Mouse (Mus musculus) forebrain, embryonic 11.5 days (tissue): ENCODE measurements at regions not wholly inside any gene's neighbourhood (a gene's known extent, or its start where the extent isn't known, plus 50 kb on each side); places are given as distances from the start of the nearest gene placed in this dataset.

Source experiments
- ATAC-seq: fragments of 200-750 bp; cut with Nextera tagmentation; replicated peaks from 2 replicates; pipeline ENCODE4 v1.8.0; 2017; ENCODE audit warnings: moderate TSS enrichment; ENCODE audit not compliant: low FRiP score
- DNase-seq: peaks from one replicate; pipeline ENCODE4 v3.0.0-alpha.2; 2017; ENCODE audit warnings: low spot score
- H3K27ac ChIP-seq: fragments of 300-500 bp; sonication (generic); 2 replicates; pipeline ENCODE4 v1.5.1; 2014; ENCODE audit warnings: low read depth, low read length
- H3K27me3 ChIP-seq: fragments of 300-500 bp; sonication (generic); 2 replicates; pipeline ENCODE4 v1.6.1; 2014; ENCODE audit warnings: mild to moderate bottlenecking, low read length, mixed read lengths; ENCODE audit not compliant: control insufficient read depth, insufficient read depth
- H3K36me3 ChIP-seq: fragments of 300-500 bp; sonication (generic); 2 replicates; pipeline ENCODE4 v1.6.1; 2014; ENCODE audit warnings: mild to moderate bottlenecking, low read length, moderate library complexity, mixed read lengths; ENCODE audit not compliant: control insufficient read depth, insufficient read depth
- H3K4me1 ChIP-seq: fragments of 300-500 bp; sonication (generic); replicated peaks from 2 replicates; pipeline ENCODE4 v1.6.1; 2014; ENCODE audit warnings: low read length, mixed read lengths; ENCODE audit not compliant: control insufficient read depth, insufficient read depth
- H3K4me2 ChIP-seq: fragments of 300-500 bp; sonication (generic); 2 replicates; pipeline ENCODE4 v1.6.1; 2014; ENCODE audit warnings: low read depth, mild to moderate bottlenecking, low read length, moderate library complexity, mixed read lengths; ENCODE audit not compliant: severe bottlenecking
- H3K4me3 ChIP-seq: fragments of 300-500 bp; sonication (generic); 2 replicates; pipeline ENCODE4 v1.5.1; 2014; ENCODE audit warnings: low read depth, low read length
- H3K9ac ChIP-seq: fragments of 300-500 bp; sonication (generic); 2 replicates; pipeline ENCODE4 v1.6.1; 2014; ENCODE audit warnings: low read length
- H3K9me3 ChIP-seq: fragments of 300-500 bp; sonication (generic); 2 replicates; pipeline ENCODE4 v1.6.1; 2016; ENCODE audit warnings: low read length, mixed read lengths; ENCODE audit not compliant: control insufficient read depth
- WGBS: fragments of 180-500 bp; shearing (Covaris S2); extraction: QIAGEN DNeasy Blood & Tissue Kit; methylation state at CpG from one replicate; pipeline ENCODE4 v1.1.7; 2014; 5-methylcytosine and 5-hydroxymethylcytosine counted together

- H3K27ac ChIP-seq, result no peak overlapping the region
- ATAC-seq (no peak), DNase-seq (no peak)
- no peak overlapping the region for H3K9ac ChIP-seq
- 95% methylated on average over 2 of the region's 2 CpGs for WGBS
- no peaks in the 10 kb centered on the region for H3K4me1 ChIP-seq
- no peaks in the 10 kb centered on the region for H3K9me3 ChIP-seq
- no peaks in the 10 kb centered on the region for H3K36me3 ChIP-seq
- no peak overlapping the region for H3K4me2 ChIP-seq
- no peak overlapping the region for H3K4me3 ChIP-seq
- no peaks in the 10 kb centered on the region for H3K27me3 ChIP-seq
These were observed 184.2 kb downstream of the Slitrk6 start for GRCm38 (mm10) chr14:110570717-110571116.

DNA sequence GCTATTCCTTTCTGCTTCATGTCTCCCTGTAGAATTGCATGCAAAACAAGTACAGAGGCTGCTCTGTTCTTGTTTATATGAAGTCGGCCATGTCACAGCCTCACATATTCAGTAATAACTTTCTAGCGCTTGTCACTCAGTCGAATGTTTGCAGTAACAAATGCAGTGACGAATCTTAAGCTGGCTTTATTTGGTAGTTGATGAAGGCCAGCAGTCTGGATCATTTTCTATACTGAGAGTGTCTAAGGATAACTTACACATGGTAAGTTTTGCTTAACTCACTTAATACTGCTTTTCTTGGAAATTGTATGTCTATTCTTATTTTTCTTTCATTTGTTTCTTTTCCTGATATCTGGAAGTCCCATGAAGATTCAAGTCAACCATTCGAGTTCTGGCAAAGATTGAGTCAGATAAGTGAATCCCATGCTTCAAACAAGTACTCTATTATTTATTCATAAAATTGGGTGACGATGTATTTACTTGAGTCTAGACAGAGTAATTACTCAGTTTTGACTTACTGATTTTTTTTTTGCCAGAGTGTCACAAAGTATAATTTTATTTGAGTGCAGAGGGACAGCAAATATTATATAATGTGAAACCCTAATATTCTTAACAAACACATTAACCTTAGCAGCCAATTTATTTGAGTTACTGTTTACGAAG is 189.0 kb downstream of the Slitrk6 start:
- Histone ChIP-seq H3K4me3 (no peak overlapping the region), H3K36me3 (no peaks in the 10 kb centered on the region), H3K9ac (no peak overlapping the region), H3K27me3 (no peaks in the 10 kb centered on the region), H3K4me1 (no peaks in the 10 kb centered on the region), H3K9me3 (no peaks in the 10 kb centered on the region), H3K4me2 (no peak overlapping the region), H3K27ac (no peak overlapping the region)
- DNase-seq (no peak), ATAC-seq (no peak)
- WGBS, result 83% methylated on average over 7 of the region's 7 CpGs

DNA sequence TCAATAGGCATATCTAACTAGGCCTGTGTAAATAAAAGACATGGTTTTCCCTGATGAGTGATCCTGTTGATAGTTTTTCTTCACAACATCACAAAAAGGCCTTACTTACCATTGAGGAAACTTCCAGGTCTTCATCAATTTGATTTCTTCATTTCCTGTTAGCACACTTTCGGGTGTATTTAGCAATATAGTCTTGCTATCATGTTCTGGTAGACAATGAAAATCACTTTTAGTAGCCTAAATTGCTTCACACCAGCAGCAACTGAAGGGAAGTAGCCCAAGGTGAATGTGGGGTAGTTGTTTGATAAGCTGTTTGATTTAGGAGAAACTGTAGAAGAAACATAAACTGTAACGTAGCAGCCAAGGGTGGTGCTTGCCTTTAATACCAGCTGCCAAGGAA is 190.3 kb downstream of the Slitrk6 start:
- Histone ChIP-seq H3K27me3 (no peaks in the 10 kb centered on the region), H3K36me3 (no peaks in the 10 kb centered on the region), H3K9me3 (no peaks in the 10 kb centered on the region), H3K9ac (no peak overlapping the region), H3K4me3 (no peak overlapping the region), H3K4me1 (no peaks in the 10 kb centered on the region), H3K4me2 (no peak overlapping the region), H3K27ac (no peak overlapping the region)
- DNase-seq, result no peak
- WGBS, result 89% methylated on average over 2 of the region's 2 CpGs
- ATAC-seq, result no peak

DNA sequence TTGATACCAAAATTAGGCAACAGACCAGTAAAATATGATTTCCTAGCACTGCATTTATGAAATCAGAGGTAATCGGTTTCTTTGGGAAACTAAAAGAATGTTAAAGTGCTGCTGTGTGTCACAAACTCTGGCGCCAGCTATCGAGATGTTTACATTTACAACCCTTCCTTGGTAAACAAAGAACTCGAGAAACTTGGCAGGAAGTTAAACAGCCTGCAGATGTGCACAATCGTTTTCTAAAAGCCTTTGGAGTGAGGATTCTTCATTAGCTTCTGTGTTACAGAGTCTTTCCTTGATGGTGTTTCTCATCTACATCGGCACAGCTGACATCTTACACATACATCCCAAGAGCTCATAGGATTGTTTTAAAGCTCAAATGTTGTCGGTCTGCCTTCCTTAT is 209.7 kb downstream of the Slitrk6 start:
- Histone ChIP-seq H3K9me3 (no peaks in the 10 kb centered on the region), H3K27ac (no peak overlapping the region), H3K4me1 (no peaks in the 10 kb centered on the region), H3K36me3 (no peaks in the 10 kb centered on the region), H3K4me3 (no peak overlapping the region), H3K9ac (no peak overlapping the region), H3K4me2 (no peak overlapping the region), H3K27me3 (no peaks in the 10 kb centered on the region)
- 85% methylated on average over 7 of the region's 7 CpGs for WGBS
- DNase-seq (no peak), ATAC-seq (no peak)

DNA sequence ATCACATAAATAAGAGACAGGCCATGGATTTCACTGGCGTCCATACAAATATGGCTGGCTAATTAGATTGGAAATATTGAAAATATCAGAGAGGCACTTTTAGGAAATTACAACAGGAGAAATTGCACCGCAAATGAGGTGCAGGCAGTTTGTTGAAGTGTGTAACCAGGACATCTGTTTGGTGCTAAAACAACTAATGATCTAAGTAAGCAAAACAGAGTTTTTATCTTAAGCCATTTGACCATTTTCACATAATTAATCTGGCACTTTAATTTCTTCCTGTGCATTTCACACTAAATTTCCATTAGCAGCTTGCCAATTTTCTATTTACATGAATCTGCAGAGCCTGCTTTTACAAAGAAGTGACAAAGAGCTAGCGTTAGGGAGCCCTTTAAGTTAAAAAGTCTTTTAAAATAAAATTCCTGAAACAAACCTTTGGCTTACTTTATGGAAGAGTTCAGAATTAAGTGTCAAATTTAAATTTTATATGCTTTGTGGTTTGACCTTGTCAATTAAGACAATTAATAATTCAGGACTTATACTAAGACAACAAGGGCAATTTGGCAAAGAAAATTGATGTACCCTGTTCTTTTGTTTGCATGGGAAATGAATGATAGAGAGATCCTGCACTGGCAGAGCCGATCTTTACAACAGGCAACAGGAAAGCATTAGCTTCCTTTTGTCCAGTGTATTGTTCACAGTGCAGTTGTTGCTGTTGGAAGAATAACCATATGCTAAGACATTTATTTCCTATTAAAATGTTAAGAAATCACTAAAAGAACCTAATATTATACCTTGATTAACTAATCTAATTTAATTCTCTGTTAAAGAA is 211.4 kb downstream of the Slitrk6 start:
- H3K27me3 ChIP-seq, result no peaks in the 10 kb centered on the region
- no peaks in the 10 kb centered on the region for H3K4me1 ChIP-seq
- ATAC-seq, result no peak
- no peak overlapping the region for H3K9ac ChIP-seq
- H3K4me2 ChIP-seq, result no peak overlapping the region
- H3K27ac ChIP-seq, result no peak overlapping the region
- 77% methylated on average over 4 of the region's 4 CpGs for WGBS
- no peak overlapping the region for H3K4me3 ChIP-seq
- DNase-seq, result no peak
- no peaks in the 10 kb centered on the region for H3K9me3 ChIP-seq
- H3K36me3 ChIP-seq, result no peaks in the 10 kb centered on the region

GRCm38 (mm10) chr14:110527306-110527705 is 227.6 kb downstream of the Slitrk6 start:
- no peaks in the 10 kb centered on the region for H3K9me3 ChIP-seq
- H3K36me3 ChIP-seq, result no peaks in the 10 kb centered on the region
- no peak overlapping the region for H3K4me3 ChIP-seq

DNA sequence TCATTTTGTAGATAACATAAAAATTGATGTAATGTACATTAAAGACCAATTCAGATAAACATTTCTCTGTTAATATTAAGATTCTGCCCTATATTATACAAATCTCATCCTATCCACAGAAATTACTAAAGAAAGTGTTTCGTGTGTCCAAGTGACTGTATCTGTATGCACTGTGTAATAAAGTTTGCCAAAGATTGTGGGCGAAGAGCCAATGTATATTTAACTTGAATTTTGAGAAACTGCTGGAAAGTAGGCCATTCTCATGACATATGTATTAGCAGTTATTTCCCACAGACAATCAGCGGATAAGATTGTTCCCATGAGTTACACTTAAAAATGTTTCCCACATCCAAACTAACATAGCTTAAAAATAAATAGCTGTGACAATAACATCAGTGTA is 269.9 kb downstream of the Slitrk6 start:
- ATAC-seq (no peak), DNase-seq (no peak)
- WGBS, result 88% methylated on average over 3 of the region's 3 CpGs
- H3K27me3 ChIP-seq, result no peaks in the 10 kb centered on the region
- no peaks in the 10 kb centered on the region for H3K36me3 ChIP-seq
- no peak overlapping the region for H3K9ac ChIP-seq
- no peaks in the 10 kb centered on the region for H3K9me3 ChIP-seq
- H3K27ac ChIP-seq, result no peak overlapping the region
- H3K4me3 ChIP-seq, result no peak overlapping the region
- no peak overlapping the region for H3K4me2 ChIP-seq
- H3K4me1 ChIP-seq, result no peaks in the 10 kb centered on the region

More at GRCm38 (mm10) chr14:110527306-110527705, 227.6 kb downstream of the Slitrk6 start:
- Histone ChIP-seq H3K27me3 (no peaks in the 10 kb centered on the region), H3K27ac (no peak overlapping the region), H3K4me2 (no peak overlapping the region), H3K9ac (no peak overlapping the region), H3K4me1 (no peaks in the 10 kb centered on the region)
- DNase-seq (no peak), ATAC-seq (no peak)
- 84% methylated on average over 3 of the region's 3 CpGs for WGBS

- Histone ChIP-seq H3K36me3 (no peaks in the 10 kb centered on the region), H3K9ac (no peak overlapping the region), H3K4me2 (no peak overlapping the region), H3K27me3 (no peaks in the 10 kb centered on the region), H3K4me1 (no peaks in the 10 kb centered on the region), H3K27ac (no peak overlapping the region), H3K4me3 (no peak overlapping the region), H3K9me3 (no peaks in the 10 kb centered on the region)
- WGBS, result 22% methylated on average over 3 of the region's 3 CpGs
- ATAC-seq (peak; percentile 23; the same call in 1 of the 2 replicates), DNase-seq (no peak)
These were observed 282.2 kb downstream of the Slitrk6 start for GRCm38 (mm10) chr14:110472743-110473142.

- no peak overlapping the region for H3K9ac ChIP-seq
- DNase-seq (no peak), ATAC-seq (no peak)
- no peaks in the 10 kb centered on the region for H3K4me1 ChIP-seq
- no peaks in the 10 kb centered on the region for H3K36me3 ChIP-seq
- no peaks in the 10 kb centered on the region for H3K9me3 ChIP-seq
- WGBS, result 79% methylated on average over 3 of the region's 3 CpGs
- no peak overlapping the region for H3K4me3 ChIP-seq
- no peak overlapping the region for H3K4me2 ChIP-seq
- H3K27ac ChIP-seq, result no peak overlapping the region
- no peaks in the 10 kb centered on the region for H3K27me3 ChIP-seq
These were observed 282.8 kb downstream of the Slitrk6 start for GRCm38 (mm10) chr14:110472176-110472575.
